In genomic region chr5:108694352-108695261, GRCm38 (mm10) we compare ENCODE assay signal across 8 mouse cellular contexts. TPM values are rescaled to one million over a fixed set of nuclear protein-coding genes. Genes with fewer than 3 reads are reported as not detected.
DNase-seq lines count a peak whose midpoint lies in the region; ATAC-seq lines count a peak whose summit lies in the region.

No protein-coding gene starts in this region.

- H3K4me2 ChIP-seq in embryonic facial prominence, embryonic 14.5 days (ENCODE audit: low read depth, low read length): peak overlapping the region; percentile 76
- H3K4me2 ChIP-seq in limb, embryonic 12.5 days: peak overlapping the region; percentile 75
- H3K4me2 ChIP-seq in midbrain, embryonic 11.5 days: peak overlapping the region; percentile 80
- peak overlapping the region; percentile 83 for H3K4me2 ChIP-seq in stomach, embryonic 16.5 days (ENCODE audit: low read depth, low read length)

- no peaks in the 10 kb centered on the region for H3K36me3 ChIP-seq in embryonic facial prominence, embryonic 14.5 days (ENCODE audit: control insufficient read depth, insufficient read depth, low read length)
- H3K36me3 ChIP-seq in limb, embryonic 12.5 days: peaks cover 23% of the 10 kb centered on the region
- no peaks in the 10 kb centered on the region for H3K36me3 ChIP-seq in midbrain, embryonic 11.5 days (ENCODE audit: control insufficient read depth, insufficient read depth, low read length)
- H3K36me3 ChIP-seq in stomach, embryonic 16.5 days (ENCODE audit: control insufficient read depth, insufficient read depth, low read length): no peaks in the 10 kb centered on the region

- peak; percentile 29 to 40 for DNase-seq in spleen, adult 18-20 months
- no peak for DNase-seq in spleen, adult 12 weeks (ENCODE audit: low spot score)
- peak; percentile 55 for DNase-seq in embryonic facial prominence, embryonic 14.5 days (ENCODE audit: low spot score)
- peak; percentile 90 for DNase-seq in midbrain, embryonic 11.5 days (ENCODE audit: low spot score, missing footprints)
- no peak for DNase-seq in cerebellum, adult 9-10 months

- WGBS in embryonic facial prominence, embryonic 14.5 days: 0% methylated on average over 17 of the region's 99 CpGs
- WGBS in limb, embryonic 12.5 days: under 1% methylated on average over 81 of the region's 99 CpGs
- under 1% methylated on average over 72 of the region's 99 CpGs for WGBS in midbrain, embryonic 11.5 days
- under 1% methylated on average over 96 of the region's 99 CpGs for WGBS in stomach, embryonic 16.5 days

- peak overlapping the region; percentile 67 for H3K27ac ChIP-seq in embryonic facial prominence, embryonic 14.5 days (replicated peaks; ENCODE audit: low read depth, low read length)
- H3K27ac ChIP-seq in limb, embryonic 12.5 days: peak overlapping the region; percentile 77
- no peak overlapping the region for H3K27ac ChIP-seq in midbrain, embryonic 11.5 days (ENCODE audit: low read depth, low read length)
- peak overlapping the region; percentile 50 for H3K27ac ChIP-seq in stomach, embryonic 16.5 days (ENCODE audit: low read length)

- peak overlapping the region; percentile 79 for H3K4me3 ChIP-seq in embryonic facial prominence, embryonic 14.5 days (ENCODE audit: low read depth, low read length)
- peak overlapping the region; percentile 93 for H3K4me3 ChIP-seq in limb, embryonic 12.5 days (replicated peaks)
- H3K4me3 ChIP-seq in midbrain, embryonic 11.5 days (ENCODE audit: low read depth, low read length): peak overlapping the region; percentile 92
- peak overlapping the region; percentile 81 for H3K4me3 ChIP-seq in stomach, embryonic 16.5 days (replicated peaks; ENCODE audit: low read length)

- peak overlapping the region; percentile 79 for H3K9ac ChIP-seq in embryonic facial prominence, embryonic 14.5 days (ENCODE audit: low read depth, low read length)
- H3K9ac ChIP-seq in limb, embryonic 12.5 days (replicated peaks): peak overlapping the region; percentile 93
- peak overlapping the region; percentile 83 for H3K9ac ChIP-seq in midbrain, embryonic 11.5 days (ENCODE audit: low read length)
- peak overlapping the region; percentile 89 for H3K9ac ChIP-seq in stomach, embryonic 16.5 days (ENCODE audit: low read length)

- peaks cover 18% of the 10 kb centered on the region for H3K4me1 ChIP-seq in embryonic facial prominence, embryonic 14.5 days (ENCODE audit: control insufficient read depth, insufficient read depth, low read length)
- peaks cover 68% of the 10 kb centered on the region for H3K4me1 ChIP-seq in limb, embryonic 12.5 days (replicated peaks)
- peaks cover 29% of the 10 kb centered on the region for H3K4me1 ChIP-seq in midbrain, embryonic 11.5 days (ENCODE audit: control insufficient read depth, insufficient read depth, low read length)
- peaks cover 19% of the 10 kb centered on the region for H3K4me1 ChIP-seq in stomach, embryonic 16.5 days (ENCODE audit: control insufficient read depth, insufficient read depth, low read length)

- no peaks in the 10 kb centered on the region; the same call in 1 of the 2 replicates for H3K27me3 ChIP-seq in embryonic facial prominence, embryonic 14.5 days (replicated peaks; ENCODE audit: control insufficient read depth, insufficient read depth, low read length)
- peaks cover 9% of the 10 kb centered on the region; the same call in 1 of the 2 replicates for H3K27me3 ChIP-seq in limb, embryonic 12.5 days
- H3K27me3 ChIP-seq in midbrain, embryonic 11.5 days (ENCODE audit: control insufficient read depth, insufficient read depth, low read length): peaks cover 14% of the 10 kb centered on the region
- H3K27me3 ChIP-seq in stomach, embryonic 16.5 days (ENCODE audit: control insufficient read depth, insufficient read depth, low read length): no peaks in the 10 kb centered on the region

- peak; percentile 59 for ATAC-seq in embryonic facial prominence, embryonic 14.5 days (ENCODE audit: low read depth)
- peak; percentile 30 to 38 for ATAC-seq in hematopoietic stem cell, adult 5-6 weeks (replicated peaks in 1 of 2; ENCODE audit: insufficient read depth in 1 of 2, low FRiP score in 2 of 2, low TSS enrichment in 1 of 2, low read depth in 1 of 2, poor library complexity in 2 of 2, severe bottlenecking in 2 of 2)
- ATAC-seq in limb, embryonic 12.5 days (ENCODE audit: insufficient number of reproducible peaks, insufficient read depth, low FRiP score, low TSS enrichment, low read depth): peak; percentile 57
- ATAC-seq in midbrain, embryonic 11.5 days (ENCODE audit: low FRiP score): peak; percentile 57
- peak; percentile 33 for ATAC-seq in stomach, embryonic 16.5 days (ENCODE audit: insufficient read depth, low FRiP score)

- no peaks in the 10 kb centered on the region for H3K9me3 ChIP-seq in embryonic facial prominence, embryonic 14.5 days (ENCODE audit: control insufficient read depth, low read length)
- H3K9me3 ChIP-seq in limb, embryonic 12.5 days: no peaks in the 10 kb centered on the region
- no peaks in the 10 kb centered on the region for H3K9me3 ChIP-seq in midbrain, embryonic 11.5 days (ENCODE audit: control insufficient read depth, low read length)
- H3K9me3 ChIP-seq in stomach, embryonic 16.5 days (replicated peaks; ENCODE audit: control insufficient read depth, low read length): no peaks in the 10 kb centered on the region

RNA-seq across cellular contexts. Expression of gene Fgfrl1, which starts 2.4 kb away (rescaled TPM):
- polyA plus RNA-seq in embryonic facial prominence, embryonic 14.5 days (2014; fragmentation: Nextera tagmentation; extraction: Ambion mirVana): 42.3 and 45.1 TPM in 2 replicates
- 3.5 and 5.0 TPM in 2 replicates for total RNA-seq in hematopoietic stem cell, adult 5-6 weeks (2017)
- polyA plus RNA-seq in limb, embryonic 12.5 days (2016; fragmentation: Nextera tagmentation; extraction: Ambion mirVana): 55.2 and 61.3 TPM in 2 replicates
- polyA plus RNA-seq in midbrain, embryonic 11.5 days (2014; fragmentation: Nextera tagmentation; extraction: Ambion mirVana): 11.9 and 15.0 TPM in 2 replicates
- 7.8 and 11.7 TPM in 2 replicates for polyA plus RNA-seq in stomach, embryonic 16.5 days (2015; fragmentation: Nextera tagmentation; extraction: Ambion mirVana)

RNA-seq across cellular contexts. Expression of gene Slc26a1, which starts 19.2 kb away (rescaled TPM):
- polyA plus RNA-seq in embryonic facial prominence, embryonic 14.5 days (2014; fragmentation: Nextera tagmentation; extraction: Ambion mirVana): 1.2 and 1.6 TPM in 2 replicates
- 1.1 and 1.8 TPM in 2 replicates for total RNA-seq in hematopoietic stem cell, adult 5-6 weeks (2017)
- polyA plus RNA-seq in limb, embryonic 12.5 days (2016; fragmentation: Nextera tagmentation; extraction: Ambion mirVana): 1.1 and 1.7 TPM in 2 replicates
- polyA plus RNA-seq in midbrain, embryonic 11.5 days (2014; fragmentation: Nextera tagmentation; extraction: Ambion mirVana): 0.69 and 0.81 TPM in 2 replicates
- 1.8 and 3.0 TPM in 2 replicates for polyA plus RNA-seq in stomach, embryonic 16.5 days (2015; fragmentation: Nextera tagmentation; extraction: Ambion mirVana)

RNA-seq across cellular contexts. Expression of gene Dgkq, which starts 25.1 kb away (rescaled TPM):
- 9.6 and 9.8 TPM in 2 replicates for polyA plus RNA-seq in embryonic facial prominence, embryonic 14.5 days (2014; fragmentation: Nextera tagmentation; extraction: Ambion mirVana)
- 4.7 and 23.1 TPM in 2 replicates for total RNA-seq in hematopoietic stem cell, adult 5-6 weeks (2017)
- polyA plus RNA-seq in limb, embryonic 12.5 days (2016; fragmentation: Nextera tagmentation; extraction: Ambion mirVana): 17.6 and 17.7 TPM in 2 replicates
- polyA plus RNA-seq in midbrain, embryonic 11.5 days (2014; fragmentation: Nextera tagmentation; extraction: Ambion mirVana): 8.6 TPM in 2 replicates
- 10.7 and 14.5 TPM in 2 replicates for polyA plus RNA-seq in stomach, embryonic 16.5 days (2015; fragmentation: Nextera tagmentation; extraction: Ambion mirVana)

RNA-seq across cellular contexts. Expression of gene Idua, which starts 34.5 kb away (rescaled TPM):
- polyA plus RNA-seq in embryonic facial prominence, embryonic 14.5 days (2014; fragmentation: Nextera tagmentation; extraction: Ambion mirVana): 13.6 and 14.5 TPM in 2 replicates
- total RNA-seq in hematopoietic stem cell, adult 5-6 weeks (2017): 8.6 and 10.9 TPM in 2 replicates
- 13.1 and 13.6 TPM in 2 replicates for polyA plus RNA-seq in limb, embryonic 12.5 days (2016; fragmentation: Nextera tagmentation; extraction: Ambion mirVana)
- polyA plus RNA-seq in midbrain, embryonic 11.5 days (2014; fragmentation: Nextera tagmentation; extraction: Ambion mirVana): 9.2 TPM in 2 replicates
- 13.5 and 15.2 TPM in 2 replicates for polyA plus RNA-seq in stomach, embryonic 16.5 days (2015; fragmentation: Nextera tagmentation; extraction: Ambion mirVana)

Comparison
In these comparisons a context has a peak if more than half of its experiments do, and no peak if none do; other contexts are left out.
1. DNase-seq: peak in spleen, adult 18-20 months (2 of 2), embryonic facial prominence, embryonic 14.5 days (single experiment) and midbrain, embryonic 11.5 days (single experiment); none in spleen, adult 12 weeks (single experiment) and cerebellum, adult 9-10 months (single experiment).
2. Peak in every context shown above with its lines, with median percentiles within 50 percentile points of each other: ATAC-seq, H3K4me2 ChIP-seq, H3K4me3 ChIP-seq and H3K9ac ChIP-seq.